Mouse (Mus musculus) C2C12 (cell line): ENCODE data around the gene Polr2e.

Experiments
- CTCF ChIP-seq: IDR thresholded peaks from one replicate; pipeline ENCODE4 v1.5.1; 2011; ENCODE audit not compliant: control insufficient read depth, insufficient read depth, insufficient read length
- FOSL1 ChIP-seq: IDR thresholded peaks from one replicate; pipeline ENCODE4 v1.8.0; 2011; ENCODE audit warnings: mild to moderate bottlenecking, low read length; ENCODE audit not compliant: poor library complexity, insufficient read depth, severe bottlenecking
- MAX ChIP-seq: IDR thresholded peaks from one replicate; pipeline ENCODE4 v1.6.1; 2011; ENCODE audit warnings: mild to moderate bottlenecking, control low read depth
- MYOD1 ChIP-seq: IDR thresholded peaks from one replicate; pipeline ENCODE4 v1.6.1; 2011; ENCODE audit warnings: low read depth; ENCODE audit not compliant: control insufficient read depth, insufficient read length
- MYOG ChIP-seq: IDR thresholded peaks from one replicate; pipeline ENCODE4 v1.6.1; 2011; ENCODE audit not compliant: control insufficient read depth, insufficient read length; ENCODE audit errors: extremely low read depth
- USF1 ChIP-seq: IDR thresholded peaks from one replicate; pipeline ENCODE4 v1.6.1; 2011; ENCODE audit warnings: low read depth, mild to moderate bottlenecking, control low read depth, moderate library complexity

GRCm38 (mm10) chr10:80030736-80031135, 8.9 kb downstream of the Polr2e start:
- TF ChIP-seq CTCF (no peak), MAX (no peak), MYOD1 (no peak), USF1 (no peak), FOSL1 (no peak), MYOG (no peak)
